In genomic region chr4:44713554-44714051, GRCm38 (mm10) we compare ENCODE assay signal across 10 mouse cellular contexts. TPM values are rescaled to one million over a fixed set of nuclear protein-coding genes. Genes with fewer than 3 reads are reported as not detected.
DNase-seq lines count a peak whose midpoint lies in the region; ATAC-seq and TF ChIP-seq lines count a peak whose summit lies in the region.
"Had no signal": no experiment of that assay in that cellular context is flagged by ENCODE, and none has a peak within 500 bp of the region (broad histone marks: within the 10 kb centered on the region; RNA-seq: fewer than 3 reads in every experiment).

No protein-coding gene starts in this region.

- peak; percentile 15 for DNase-seq in embryo, embryonic 10 days (ENCODE audit: low spot score)
- no peak for DNase-seq in embryo, embryonic 9.5 days (ENCODE audit: extremely low spot score)
- no peak for DNase-seq in lung, embryonic 14.5 days
- DNase-seq in lung, postnatal 0 days (ENCODE audit: low spot score): no peak
- no peak for DNase-seq in hindbrain, embryonic 14.5 days (ENCODE audit: low spot score)
- DNase-seq in midbrain, postnatal 0 days (ENCODE audit: low spot score): no peak
- no peak for DNase-seq in layer of hippocampus, adult 9-11 months
- DNase-seq in kidney, adult 8-10 months: no peak

- H3K9ac ChIP-seq in lung, embryonic 14.5 days: no peak overlapping the region
- no peak overlapping the region for H3K9ac ChIP-seq in lung, postnatal 0 days (replicated peaks; ENCODE audit: low read depth)
- H3K9ac ChIP-seq in hindbrain, embryonic 14.5 days: no peak overlapping the region
- 0 out of 2 replicates have a peak overlapping the region, but pooled peaks have one; percentile 8 for H3K9ac ChIP-seq in midbrain, postnatal 0 days (replicated peaks; ENCODE audit: low read length, poor library complexity, severe bottlenecking)

- TF ChIP-seq CTCF in lung, embryonic 14.5 days (IDR thresholded peaks at IDR 0.05; ENCODE audit: low read depth): no peak
- no peak for TF ChIP-seq CTCF in lung, postnatal 0 days (IDR thresholded peaks at IDR 0.05)
- TF ChIP-seq CTCF in midbrain, postnatal 0 days (IDR thresholded peaks at IDR 0.05): no peak

- no peaks in the 10 kb centered on the region for H3K4me1 ChIP-seq in lung, embryonic 14.5 days (ENCODE audit: insufficient read depth)
- no peaks in the 10 kb centered on the region for H3K4me1 ChIP-seq in lung, postnatal 0 days (ENCODE audit: insufficient read depth, low read depth, low read length)
- H3K4me1 ChIP-seq in hindbrain, embryonic 14.5 days (replicated peaks; ENCODE audit: control insufficient read depth, insufficient read depth, low read length): no peaks in the 10 kb centered on the region
- no peaks in the 10 kb centered on the region for H3K4me1 ChIP-seq in midbrain, postnatal 0 days (ENCODE audit: insufficient read depth, low read length)

- no peak overlapping the region for H3K27ac ChIP-seq in lung, embryonic 14.5 days (ENCODE audit: low read depth)
- no peak overlapping the region for H3K27ac ChIP-seq in lung, postnatal 0 days (ENCODE audit: low read length)
- no peak overlapping the region for H3K27ac ChIP-seq in hindbrain, embryonic 14.5 days
- peak overlapping the region; percentile 26; the same call in 1 of the 2 replicates for H3K27ac ChIP-seq in midbrain, postnatal 0 days (ENCODE audit: low read depth, low read length)
- H3K27ac ChIP-seq: heart, adult 2 months had no signal

- H3K27me3 ChIP-seq in lung, embryonic 14.5 days (ENCODE audit: insufficient read depth, low read length): peaks cover 96% of the 10 kb centered on the region
- H3K27me3 ChIP-seq in lung, postnatal 0 days (replicated peaks; ENCODE audit: insufficient read depth, low read length): peaks cover 83% of the 10 kb centered on the region
- H3K27me3 ChIP-seq in hindbrain, embryonic 14.5 days (ENCODE audit: control insufficient read depth, insufficient read depth, low read length): peaks cover 86% of the 10 kb centered on the region
- H3K27me3 ChIP-seq in midbrain, postnatal 0 days (ENCODE audit: insufficient read depth, low read length): peaks cover 68% of the 10 kb centered on the region

- ATAC-seq in lung, embryonic 14.5 days (ENCODE audit: insufficient read depth): no peak
- ATAC-seq in lung, postnatal 0 days: no peak
- no peak for ATAC-seq in hindbrain, embryonic 14.5 days (ENCODE audit: low FRiP score)
- ATAC-seq in midbrain, postnatal 0 days (ENCODE audit: low FRiP score): no peak

- H3K9me3 ChIP-seq in lung, embryonic 14.5 days (ENCODE audit: low read depth, low read length): no peaks in the 10 kb centered on the region
- H3K9me3 ChIP-seq in lung, postnatal 0 days (ENCODE audit: low read length): no peaks in the 10 kb centered on the region
- H3K9me3 ChIP-seq in hindbrain, embryonic 14.5 days (ENCODE audit: control insufficient read depth, low read length): no peaks in the 10 kb centered on the region
- no peaks in the 10 kb centered on the region for H3K9me3 ChIP-seq in midbrain, postnatal 0 days (ENCODE audit: low read length)

- 0 out of 2 replicates have a peak overlapping the region, but pooled peaks have one; percentile 27 for H3K4me2 ChIP-seq in lung, embryonic 14.5 days
- H3K4me2 ChIP-seq in lung, postnatal 0 days (replicated peaks; ENCODE audit: low read depth, low read length): no peak overlapping the region
- H3K4me2 ChIP-seq in hindbrain, embryonic 14.5 days (replicated peaks): peak overlapping the region; percentile 39
- peak overlapping the region; percentile 39; the same call in 1 of the 2 replicates for H3K4me2 ChIP-seq in midbrain, postnatal 0 days (ENCODE audit: low read depth, low read length, poor library complexity, severe bottlenecking)

- under 1% methylated on average over 19 of the region's 19 CpGs for WGBS in lung, embryonic 14.5 days
- under 1% methylated on average over 19 of the region's 19 CpGs for WGBS in lung, postnatal 0 days
- WGBS in hindbrain, embryonic 14.5 days: under 1% methylated on average over 19 of the region's 19 CpGs
- WGBS in midbrain, postnatal 0 days: under 1% methylated on average over 19 of the region's 19 CpGs

- no peaks in the 10 kb centered on the region for H3K36me3 ChIP-seq in lung, embryonic 14.5 days (ENCODE audit: insufficient read depth)
- H3K36me3 ChIP-seq in lung, postnatal 0 days (ENCODE audit: insufficient read depth, low read length): no peaks in the 10 kb centered on the region
- H3K36me3 ChIP-seq in hindbrain, embryonic 14.5 days (replicated peaks; ENCODE audit: control insufficient read depth, insufficient read depth): no peaks in the 10 kb centered on the region
- H3K36me3 ChIP-seq in midbrain, postnatal 0 days (ENCODE audit: insufficient read depth, low read length): no peaks in the 10 kb centered on the region

- no peak overlapping the region for H3K4me3 ChIP-seq in lung, embryonic 14.5 days (ENCODE audit: low read depth, low read length)
- H3K4me3 ChIP-seq in lung, postnatal 0 days (ENCODE audit: low read depth, low read length): no peak overlapping the region
- H3K4me3 ChIP-seq in hindbrain, embryonic 14.5 days (replicated peaks; ENCODE audit: low read length): peak overlapping the region; percentile 6
- peak overlapping the region; percentile 10; the same call in 1 of the 2 replicates for H3K4me3 ChIP-seq in midbrain, postnatal 0 days (ENCODE audit: low read depth, low read length)
- H3K4me3 ChIP-seq: heart, adult 2 months; myocyte had no signal

- TF ChIP-seq EP300 in lung, postnatal 0 days (IDR thresholded peaks at IDR 0.05): no peak

RNA-seq across cellular contexts. Expression of gene Pax5, which starts 3.3 kb away (rescaled TPM):
- not detected in 2 replicates for polyA plus RNA-seq in lung, embryonic 14.5 days (2014; fragmentation: Nextera tagmentation; extraction: Ambion mirVana)
- 0.05 and 0.12 TPM in 2 replicates for polyA plus RNA-seq in lung, postnatal 0 days (2015; fragmentation: Nextera tagmentation; extraction: Ambion mirVana)
- 1.8 and 1.9 TPM in 2 replicates for polyA plus RNA-seq in hindbrain, embryonic 14.5 days (2014; fragmentation: Nextera tagmentation; extraction: Ambion mirVana)
- total RNA-seq in midbrain, postnatal 0 days (2014; rRNA removed): 46.0 and 61.3 TPM in 2 replicates
- 3.0 and 3.4 TPM in 2 replicates for polyA plus RNA-seq in midbrain, postnatal 0 days (2015; fragmentation: Nextera tagmentation; extraction: Ambion mirVana)

RNA-seq across cellular contexts. Expression of gene Zcchc7, which starts 42.1 kb away (rescaled TPM):
- 33.1 and 36.4 TPM in 2 replicates for polyA plus RNA-seq in lung, embryonic 14.5 days (2014; fragmentation: Nextera tagmentation; extraction: Ambion mirVana)
- polyA plus RNA-seq in lung, postnatal 0 days (2015; fragmentation: Nextera tagmentation; extraction: Ambion mirVana): 40.8 and 49.6 TPM in 2 replicates
- 34.3 and 38.5 TPM in 2 replicates for polyA plus RNA-seq in hindbrain, embryonic 14.5 days (2014; fragmentation: Nextera tagmentation; extraction: Ambion mirVana)
- 17.3 and 23.5 TPM in 2 replicates for total RNA-seq in midbrain, postnatal 0 days (2014; rRNA removed)
- 25.5 and 34.5 TPM in 2 replicates for polyA plus RNA-seq in midbrain, postnatal 0 days (2015; fragmentation: Nextera tagmentation; extraction: Ambion mirVana)

Comparison
In these comparisons a context has a peak if more than half of its experiments do, and no peak if none do; other contexts are left out.
1. H3K4me3 ChIP-seq: peak in hindbrain, embryonic 14.5 days (single experiment) and midbrain, postnatal 0 days (single experiment); none in lung, embryonic 14.5 days (single experiment) and lung, postnatal 0 days (single experiment).